Mouse (Mus musculus) ES-CJ7 (cell line): ENCODE measurements around the gene Olfr178.

Experiments used
- DNase-seq: peaks from one replicate; pipeline ENCODE4 v3.0.0; 2011; ENCODE audit warnings: low read depth, low spot score

Olfr178 gene

DNA sequence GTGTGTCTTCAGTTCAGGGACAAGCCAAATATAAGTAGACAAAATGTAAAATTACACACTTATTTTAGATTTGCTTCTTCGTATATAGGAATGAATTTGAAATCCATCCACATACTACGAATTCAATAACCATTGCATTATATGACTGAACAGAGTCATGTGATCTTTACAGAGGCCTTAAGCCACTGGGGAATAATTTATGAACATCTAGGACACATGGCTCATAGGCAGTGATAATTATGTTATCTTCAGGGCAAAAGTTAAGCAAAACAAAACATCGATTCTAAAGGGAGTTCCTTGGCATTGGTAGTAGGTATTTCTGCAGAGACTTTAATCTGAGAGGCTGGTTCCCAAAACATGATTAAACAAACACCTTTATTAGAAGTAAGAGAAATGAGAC is at the start of gene Olfr178:
TSS of gene Olfr178 (minus strand) at position 101 of the 400 bp plus-strand sequence.
- no peak for DNase-seq

GRCm38 (mm10) chr16:58929292-58929691 is 37.4 kb upstream of the Olfr178 start, which contains the start of gene Olfr180:
Gene Olfr180, minus strand, starts transcription at chr16:58929392.
- DNase-seq: no peak

- no peak for DNase-seq
These were observed 36.8 kb upstream of the Olfr178 start, which contains the start of gene Olfr181 for GRCm38 (mm10) chr16:58928655-58929054. Gene Olfr181, minus strand, starts transcription at chr16:58928755.

GRCm38 (mm10) chr16:58884416-58884815 is 7.4 kb downstream of the Olfr178 start:
- no peak for DNase-seq

DNA sequence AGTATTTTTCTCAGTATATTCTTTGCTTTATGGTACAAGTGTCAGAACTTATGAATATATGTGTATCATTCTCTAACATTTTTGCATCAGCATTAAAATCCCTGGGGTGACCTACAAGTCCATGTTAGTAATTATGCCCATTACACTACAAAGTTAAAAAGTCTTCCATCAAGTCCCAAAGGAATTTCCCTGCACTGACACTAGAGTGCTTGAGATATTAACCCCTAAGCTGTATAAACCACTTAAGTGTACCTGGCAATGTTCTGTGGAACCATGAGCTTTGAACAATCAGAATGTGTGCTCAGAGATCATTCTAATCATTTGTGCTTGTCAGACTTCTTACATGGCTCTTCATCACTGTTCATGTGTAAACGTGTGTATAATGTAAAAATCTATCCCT is 17.2 kb downstream of the Olfr178 start, which contains the start of gene Olfr177:
TSS of gene Olfr177 (minus strand) at position 101 of the 400 bp plus-strand sequence.
- no peak for DNase-seq

- no peak for DNase-seq
These were observed 30.4 kb downstream of the Olfr178 start for GRCm38 (mm10) chr16:58861479-58861878.

GRCm38 (mm10) chr16:58860032-58860737 is 31.7 kb downstream of the Olfr178 start:
- DNase-seq: no peak
